Mouse (Mus musculus): Measurements from ENCODE around the gene Pnpla2. TPM values are rescaled to one million over a fixed set of nuclear protein-coding genes. Genes with fewer than 3 reads are reported as not detected.

The Pnpla2 gene
- total and polyA plus RNA-seq, 3 experiments, result 398 to 669 (median 572) TPM

DNA sequence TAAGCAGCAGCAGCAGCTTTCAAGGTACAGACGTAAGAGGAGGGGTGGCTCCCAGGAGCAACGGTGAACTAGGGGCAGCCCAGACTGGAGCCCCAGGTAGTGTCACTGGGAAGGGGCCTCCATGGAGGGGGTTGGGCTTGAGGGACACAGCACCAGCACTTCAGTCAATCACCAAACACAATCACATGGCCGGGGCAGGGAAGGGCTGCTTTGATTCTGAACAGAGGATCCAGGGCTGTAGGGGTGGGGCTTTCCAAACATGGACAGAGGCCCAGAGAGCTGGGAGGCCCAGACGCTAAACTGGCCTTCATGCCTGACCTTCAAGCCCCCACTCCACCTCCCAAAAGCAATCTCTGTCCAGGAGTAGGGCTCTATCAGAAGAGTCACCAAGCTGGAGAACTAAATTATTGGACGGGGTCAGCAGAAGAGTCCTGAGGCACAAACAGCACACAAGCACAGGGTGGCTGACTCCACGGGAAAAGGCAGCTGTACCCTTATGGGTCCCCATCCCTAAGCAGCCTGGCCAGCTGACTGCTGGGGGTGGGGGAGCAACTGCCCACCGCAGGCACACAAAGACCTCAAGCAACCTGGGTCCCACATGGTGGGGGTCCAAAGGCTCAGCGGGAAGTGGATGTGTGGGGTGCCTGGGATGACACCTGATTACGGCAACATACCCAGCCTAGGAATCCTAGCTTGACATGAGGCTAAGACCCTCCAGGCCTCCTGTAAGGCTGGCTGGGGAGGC, 25.0 kb upstream of the Pnpla2 start:
- no peak for DNase-seq
- H3K27me3 ChIP-seq (ENCODE audit: control insufficient read depth, insufficient read depth, low read length), result no peaks in the 10 kb centered on the region
- intact Hi-C loops (cut with DNase I), result no loop called here
- 58% methylated on average over 9 of the region's 9 CpGs for WGBS
- H3K4me1 ChIP-seq (ENCODE audit: control insufficient read depth, insufficient read depth, low read length), result peaks cover 4% of the 10 kb centered on the region
- H3K36me3 ChIP-seq (ENCODE audit: control insufficient read depth, insufficient read depth, low read length), result no peaks in the 10 kb centered on the region
- no peak overlapping the region for H3K9ac ChIP-seq (ENCODE audit: low read depth, low read length)
- H3K4me3 ChIP-seq, result no peak overlapping the region
- H3K27ac ChIP-seq, result no peak overlapping the region
- TF ChIP-seq CTCF (IDR thresholded peaks at IDR 0.05) (no peak), EP300 (IDR thresholded peaks at IDR 0.05; ENCODE audit: insufficient read depth, low read depth, low read length) (no peak), POLR2A (IDR thresholded peaks at IDR 0.05; ENCODE audit: insufficient read depth, low read depth, low read length) (no peak)
- H3K79me2 ChIP-seq (replicated peaks; ENCODE audit: control insufficient read depth, insufficient read depth, low read length), result no peaks in the 10 kb centered on the region

DNA sequence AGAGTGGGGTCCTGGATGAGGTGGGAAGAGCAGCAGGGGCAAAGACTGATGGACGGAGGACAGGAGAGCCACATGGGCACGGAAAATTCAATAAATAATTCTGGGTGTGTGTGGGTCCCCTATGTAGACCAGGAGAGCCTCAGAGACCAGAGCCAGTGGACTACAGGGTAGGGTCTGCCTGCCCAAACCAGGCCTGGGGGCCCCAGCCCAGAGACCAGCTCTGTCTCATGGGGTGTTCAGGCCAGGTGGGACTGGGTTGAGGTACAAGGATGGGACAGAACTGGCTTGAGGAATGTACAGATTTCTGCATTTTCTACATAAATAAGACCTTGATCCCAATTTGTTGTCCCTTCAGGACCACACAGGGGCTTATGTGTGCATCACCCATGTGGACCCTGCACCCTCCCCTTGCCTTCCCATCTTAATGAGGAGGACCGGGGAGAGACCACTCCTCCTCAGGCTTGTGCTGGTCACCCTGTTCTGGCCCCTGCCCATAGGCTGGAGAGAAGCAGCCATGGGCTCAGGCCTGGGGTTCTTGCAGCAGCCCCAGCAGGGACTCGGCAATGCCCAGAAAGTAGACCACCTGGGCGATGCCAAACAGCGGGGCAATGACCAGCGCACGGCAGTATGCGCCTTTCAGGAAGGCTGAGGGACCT, 24.3 kb upstream of the Pnpla2 start:
- WGBS, result 92% methylated on average over 9 of the region's 9 CpGs
- no peak overlapping the region for H3K4me3 ChIP-seq
- no peak for DNase-seq
- no peaks in the 10 kb centered on the region for H3K36me3 ChIP-seq (ENCODE audit: control insufficient read depth, insufficient read depth, low read length)
- no peaks in the 10 kb centered on the region for H3K27me3 ChIP-seq (ENCODE audit: control insufficient read depth, insufficient read depth, low read length)
- no peaks in the 10 kb centered on the region for H3K79me2 ChIP-seq (replicated peaks; ENCODE audit: control insufficient read depth, insufficient read depth, low read length)
- no peak overlapping the region for H3K27ac ChIP-seq
- intact Hi-C loops (cut with DNase I), result no loop called here
- H3K4me1 ChIP-seq (ENCODE audit: control insufficient read depth, insufficient read depth, low read length), result peaks cover 7% of the 10 kb centered on the region
- H3K9ac ChIP-seq (ENCODE audit: low read depth, low read length), result no peak overlapping the region
- no peak for TF ChIP-seq CTCF (IDR thresholded peaks at IDR 0.05)
- no peak for TF ChIP-seq EP300 (IDR thresholded peaks at IDR 0.05; ENCODE audit: insufficient read depth, low read depth, low read length)
- TF ChIP-seq POLR2A (IDR thresholded peaks at IDR 0.05; ENCODE audit: insufficient read depth, low read depth, low read length), result no peak

DNA sequence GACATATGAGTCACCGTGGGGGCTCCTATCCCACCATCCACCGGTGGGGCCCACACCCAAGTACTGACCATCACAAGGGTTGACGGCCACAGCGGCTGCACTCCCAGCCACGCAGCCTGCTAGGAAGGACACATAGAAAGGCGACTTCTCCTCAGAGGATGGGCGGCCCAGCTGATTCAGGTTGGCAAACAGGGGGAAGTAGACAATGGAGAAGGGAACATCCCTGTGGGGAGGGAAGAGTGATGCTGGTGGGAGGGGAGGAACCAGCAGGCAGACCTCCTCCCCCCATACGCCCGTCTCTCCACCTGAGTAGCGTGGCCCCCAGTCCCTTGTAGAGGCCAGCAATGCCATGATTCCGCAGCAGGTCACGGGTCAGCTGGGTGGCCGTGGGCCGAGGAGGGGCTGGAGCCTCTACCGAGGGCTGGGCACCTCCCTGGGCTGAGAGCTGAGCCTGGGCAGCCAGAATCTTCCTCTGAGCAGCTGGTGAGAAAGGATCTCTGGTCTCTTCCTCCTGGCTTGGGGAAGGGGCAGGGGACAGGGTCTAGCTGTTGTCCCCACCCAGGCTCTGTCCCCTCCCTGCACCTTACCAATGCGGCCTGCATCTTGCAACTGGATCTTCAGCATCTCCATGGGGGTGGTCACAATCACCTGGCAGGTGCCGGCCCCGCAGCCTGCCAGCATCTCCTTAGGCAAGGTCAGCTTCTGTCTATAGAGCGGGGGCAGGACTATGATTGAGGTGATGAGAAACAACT, 23.4 kb upstream of the Pnpla2 start:
- H3K9ac ChIP-seq (ENCODE audit: low read depth, low read length), result no peak overlapping the region
- 87% methylated on average over 19 of the region's 19 CpGs for WGBS
- peak overlapping the region; percentile 96 for H3K27ac ChIP-seq
- peaks cover 11% of the 10 kb centered on the region for H3K4me1 ChIP-seq (ENCODE audit: control insufficient read depth, insufficient read depth, low read length)
- intact Hi-C loops (cut with DNase I), result loop anchor here (1.0 kb wide), 1 partner anchor 17 kb away; the partner anchor contains the start of gene Gatd1
- no peaks in the 10 kb centered on the region for H3K27me3 ChIP-seq (ENCODE audit: control insufficient read depth, insufficient read depth, low read length)
- no peak for TF ChIP-seq POLR2A (IDR thresholded peaks at IDR 0.05; ENCODE audit: insufficient read depth, low read depth, low read length)
- no peak for TF ChIP-seq CTCF (IDR thresholded peaks at IDR 0.05)
- TF ChIP-seq EP300 (IDR thresholded peaks at IDR 0.05; ENCODE audit: insufficient read depth, low read depth, low read length), result no peak
- H3K4me3 ChIP-seq, result no peak overlapping the region
- H3K36me3 ChIP-seq (ENCODE audit: control insufficient read depth, insufficient read depth, low read length), result no peaks in the 10 kb centered on the region
- no peak for DNase-seq
- no peaks in the 10 kb centered on the region for H3K79me2 ChIP-seq (replicated peaks; ENCODE audit: control insufficient read depth, insufficient read depth, low read length)

DNA sequence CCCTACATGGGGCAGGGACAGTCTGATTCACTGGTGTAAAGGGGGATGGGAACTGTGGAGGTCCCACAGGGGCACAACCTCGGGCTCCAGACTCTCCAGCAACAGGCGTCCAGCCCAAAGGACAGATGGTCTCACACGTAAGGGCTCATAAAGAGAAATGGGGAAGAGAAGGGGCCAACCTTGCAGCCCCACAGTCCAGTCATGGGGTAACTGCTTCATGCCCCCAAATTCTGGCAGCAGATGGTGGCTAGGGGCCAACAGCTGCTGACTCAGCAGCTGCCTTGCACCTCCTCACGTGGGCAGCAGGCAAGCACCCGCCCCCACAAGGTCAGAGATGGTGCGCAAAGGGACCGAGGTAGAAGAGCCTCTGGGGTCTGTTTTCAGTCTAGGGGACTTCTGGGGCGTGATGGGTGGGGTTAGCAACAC, 22.8 kb upstream of the Pnpla2 start:
- DNase-seq, result peak; percentile 67 to 68
- Histone ChIP-seq H3K36me3 (ENCODE audit: control insufficient read depth, insufficient read depth, low read length) (no peaks in the 10 kb centered on the region), H3K4me3 (peak overlapping the region; percentile 32; the same call in 1 of the 2 replicates), H3K9ac (ENCODE audit: low read depth, low read length) (peak overlapping the region; percentile 37; the same call in 1 of the 2 replicates), H3K27me3 (ENCODE audit: control insufficient read depth, insufficient read depth, low read length) (no peaks in the 10 kb centered on the region), H3K4me1 (ENCODE audit: control insufficient read depth, insufficient read depth, low read length) (peaks cover 11% of the 10 kb centered on the region), H3K27ac (peak overlapping the region; percentile 96), H3K79me2 (replicated peaks; ENCODE audit: control insufficient read depth, insufficient read depth, low read length) (no peaks in the 10 kb centered on the region)
- intact Hi-C loops (cut with DNase I), result loop anchor here (1.0 kb wide), 1 partner anchor 18 kb away; the partner anchor contains the start of gene Gatd1
- 60% methylated on average over 8 of the region's 8 CpGs for WGBS
- TF ChIP-seq EP300 (IDR thresholded peaks at IDR 0.05; ENCODE audit: insufficient read depth, low read depth, low read length) (0 out of 2 replicates have a peak, but pooled peaks have one; percentile 14), CTCF (IDR thresholded peaks at IDR 0.05) (no peak), POLR2A (IDR thresholded peaks at IDR 0.05; ENCODE audit: insufficient read depth, low read depth, low read length) (no peak)

DNA sequence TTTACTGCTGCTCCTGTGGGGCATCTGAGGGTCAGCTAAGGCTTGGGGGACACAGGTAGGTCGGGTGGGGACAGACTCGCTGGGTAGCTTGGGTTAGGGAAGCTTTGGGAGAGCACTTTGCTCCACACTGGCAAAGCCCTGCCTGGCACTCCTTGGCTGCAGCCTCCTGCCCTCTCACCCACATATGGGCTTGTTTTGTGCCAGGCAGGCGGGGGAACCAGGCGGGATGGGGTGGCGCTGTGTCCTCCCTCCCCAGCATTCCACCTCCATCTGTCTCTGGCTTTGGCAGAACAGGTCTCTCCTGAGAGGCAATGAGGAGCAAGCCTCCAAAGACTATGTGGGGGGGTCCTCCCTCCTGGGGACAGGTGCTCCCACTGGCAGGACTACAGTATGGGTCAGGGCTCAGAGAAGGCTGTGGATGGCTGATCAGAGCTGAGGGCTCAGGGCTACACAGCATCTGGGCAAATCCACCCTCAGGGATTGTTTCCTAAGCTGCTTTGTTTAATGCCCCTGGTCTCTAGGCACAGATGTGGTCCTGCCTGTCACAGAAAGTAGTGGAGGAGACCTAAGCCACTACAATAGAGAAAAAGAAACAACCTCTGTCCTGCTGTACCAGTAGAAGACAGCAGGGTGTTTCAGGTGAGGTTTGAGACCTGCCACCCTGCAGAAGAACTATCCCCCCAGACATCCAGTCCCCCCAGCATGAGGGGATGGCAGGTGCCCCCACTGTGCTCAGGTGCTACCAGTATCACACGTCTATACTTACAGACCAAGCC, 22.1 kb upstream of the Pnpla2 start:
- 71% methylated on average over 6 of the region's 6 CpGs for WGBS
- peak overlapping the region; percentile 67; the same call in 1 of the 2 replicates for H3K4me3 ChIP-seq
- intact Hi-C loops (cut with DNase I), result loop anchor here (1.0 kb wide), 1 partner anchor 19 kb away; the partner anchor contains the start of gene Gatd1
- no peaks in the 10 kb centered on the region for H3K36me3 ChIP-seq (ENCODE audit: control insufficient read depth, insufficient read depth, low read length)
- peaks cover 11% of the 10 kb centered on the region for H3K4me1 ChIP-seq (ENCODE audit: control insufficient read depth, insufficient read depth, low read length)
- H3K27ac ChIP-seq, result peak overlapping the region; percentile 96
- TF ChIP-seq CTCF (IDR thresholded peaks at IDR 0.05) (no peak), EP300 (IDR thresholded peaks at IDR 0.05; ENCODE audit: insufficient read depth, low read depth, low read length) (0 out of 2 replicates have a peak, but pooled peaks have one; percentile 63), POLR2A (IDR thresholded peaks at IDR 0.05; ENCODE audit: insufficient read depth, low read depth, low read length) (peak; percentile 45)
- DNase-seq, result peak; percentile 72 to 81
- no peaks in the 10 kb centered on the region for H3K27me3 ChIP-seq (ENCODE audit: control insufficient read depth, insufficient read depth, low read length)
- H3K9ac ChIP-seq (ENCODE audit: low read depth, low read length), result peak overlapping the region; percentile 37; the same call in 1 of the 2 replicates
- no peaks in the 10 kb centered on the region for H3K79me2 ChIP-seq (replicated peaks; ENCODE audit: control insufficient read depth, insufficient read depth, low read length)

Data from heart, adult 2 months (tissue).